Mouse (Mus musculus): ENCODE data around the gene Clpp. TPM values are rescaled to one million over a fixed set of nuclear protein-coding genes. Genes with fewer than 3 reads are reported as not detected.

The Clpp gene
- polyA plus RNA-seq, 1 experiment, result 66.7 TPM

- WGBS, result 80% methylated on average over 5 of the region's 5 CpGs
- TF ChIP-seq CTCF (IDR thresholded peaks at IDR 0.05; ENCODE audit: extremely low read depth, insufficient read depth, insufficient read length, insufficient replicate concordance), result no peak
- TF ChIP-seq POLR2A (IDR thresholded peaks at IDR 0.05; ENCODE audit: low read depth, low read length), result no peak
- Histone ChIP-seq H3K4me3 (ENCODE audit: extremely low read depth, insufficient read depth, insufficient read length) (no peak overlapping the region), H3K27me3 (ENCODE audit: control insufficient read depth, insufficient read depth, low read length) (no peaks in the 10 kb centered on the region), H3K27ac (ENCODE audit: insufficient read depth, low read length) (no peak overlapping the region), H3K36me3 (ENCODE audit: control insufficient read depth, insufficient read depth, low read length) (peaks cover 47% of the 10 kb centered on the region), H3K4me1 (ENCODE audit: control insufficient read depth, insufficient read depth, insufficient read length) (no peaks in the 10 kb centered on the region; the same call in 1 of the 2 replicates)
- no peak for DNase-seq (ENCODE audit: low read depth in 1 of 2, low spot score in 2 of 2)
Measured at GRCm38 (mm10) chr17:57020960-57021359, 30.9 kb downstream of the Clpp start.

- WGBS, result 88% methylated on average over 4 of the region's 4 CpGs
- H3K27me3 ChIP-seq (ENCODE audit: control insufficient read depth, insufficient read depth, low read length), result no peaks in the 10 kb centered on the region
Measured at GRCm38 (mm10) chr17:57027471-57027870, 37.4 kb downstream of the Clpp start.

GRCm38 (mm10) chr17:57029691-57030090, 39.6 kb downstream of the Clpp start:
- H3K4me1 ChIP-seq (ENCODE audit: control insufficient read depth, insufficient read depth, insufficient read length), result peaks cover 8% of the 10 kb centered on the region
- H3K27me3 ChIP-seq (ENCODE audit: control insufficient read depth, insufficient read depth, low read length), result no peaks in the 10 kb centered on the region
- WGBS, result 26% methylated on average over 8 of the region's 8 CpGs
- DNase-seq (ENCODE audit: low read depth in 1 of 2, low spot score in 2 of 2), result no peak
- peaks cover 31% of the 10 kb centered on the region for H3K36me3 ChIP-seq (ENCODE audit: control insufficient read depth, insufficient read depth, low read length)
- TF ChIP-seq CTCF (IDR thresholded peaks at IDR 0.05; ENCODE audit: extremely low read depth, insufficient read depth, insufficient read length, insufficient replicate concordance) (no peak), POLR2A (IDR thresholded peaks at IDR 0.05; ENCODE audit: low read depth, low read length) (no peak)
- H3K4me3 ChIP-seq (ENCODE audit: extremely low read depth, insufficient read depth, insufficient read length), result no peak overlapping the region
- no peak overlapping the region for H3K27ac ChIP-seq (ENCODE audit: insufficient read depth, low read length)

More at GRCm38 (mm10) chr17:57027471-57027870, 37.4 kb downstream of the Clpp start:
- Histone ChIP-seq H3K4me3 (ENCODE audit: extremely low read depth, insufficient read depth, insufficient read length) (no peak overlapping the region), H3K27ac (ENCODE audit: insufficient read depth, low read length) (no peak overlapping the region), H3K4me1 (ENCODE audit: control insufficient read depth, insufficient read depth, insufficient read length) (peaks cover 7% of the 10 kb centered on the region), H3K36me3 (ENCODE audit: control insufficient read depth, insufficient read depth, low read length) (peaks cover 52% of the 10 kb centered on the region)
- TF ChIP-seq POLR2A (IDR thresholded peaks at IDR 0.05; ENCODE audit: low read depth, low read length) (no peak), CTCF (IDR thresholded peaks at IDR 0.05; ENCODE audit: extremely low read depth, insufficient read depth, insufficient read length, insufficient replicate concordance) (no peak)
- DNase-seq (ENCODE audit: low read depth in 1 of 2, low spot score in 2 of 2), result no peak

- peaks cover 11% of the 10 kb centered on the region for H3K4me1 ChIP-seq (ENCODE audit: control insufficient read depth, insufficient read depth, insufficient read length)
- WGBS, result under 1% methylated on average over 93 of the region's 99 CpGs
- TF ChIP-seq POLR2A (IDR thresholded peaks at IDR 0.05; ENCODE audit: low read depth, low read length), result peak; percentile 31; the same call in 1 of the 2 replicates
- no peak for TF ChIP-seq CTCF (IDR thresholded peaks at IDR 0.05; ENCODE audit: extremely low read depth, insufficient read depth, insufficient read length, insufficient replicate concordance)
- peak in 1 of 2 experiments; percentile 36 for DNase-seq (ENCODE audit: low read depth in 1 of 2, low spot score in 2 of 2)
- peak within 1 kb of the TSS; percentile 86 for H3K27ac ChIP-seq (ENCODE audit: insufficient read depth, low read length)
- H3K36me3 ChIP-seq (ENCODE audit: control insufficient read depth, insufficient read depth, low read length), result peaks cover 18% of the 10 kb centered on the region
- H3K27me3 ChIP-seq (ENCODE audit: control insufficient read depth, insufficient read depth, low read length), result no peaks in the 10 kb centered on the region
- H3K4me3 ChIP-seq (ENCODE audit: extremely low read depth, insufficient read depth, insufficient read length), result peak within 1 kb of the TSS; percentile 89
Measured at GRCm38 (mm10) chr17:57030931-57031660, 41.0 kb downstream of the Clpp start, which contains the start of gene Khsrp. Gene Khsrp, minus strand, starts transcription at chr17:57031522.

GRCm38 (mm10) chr17:57031661-57032420, 41.7 kb downstream of the Clpp start:
- WGBS, result under 1% methylated on average over 38 of the region's 38 CpGs
- peak overlapping the region; percentile 48 for H3K4me3 ChIP-seq (ENCODE audit: extremely low read depth, insufficient read depth, insufficient read length)
- H3K27me3 ChIP-seq (ENCODE audit: control insufficient read depth, insufficient read depth, low read length), result no peaks in the 10 kb centered on the region
- H3K36me3 ChIP-seq (ENCODE audit: control insufficient read depth, insufficient read depth, low read length), result peaks cover 13% of the 10 kb centered on the region
- H3K4me1 ChIP-seq (ENCODE audit: control insufficient read depth, insufficient read depth, insufficient read length), result peaks cover 11% of the 10 kb centered on the region
- TF ChIP-seq CTCF (IDR thresholded peaks at IDR 0.05; ENCODE audit: extremely low read depth, insufficient read depth, insufficient read length, insufficient replicate concordance) (no peak), POLR2A (IDR thresholded peaks at IDR 0.05; ENCODE audit: low read depth, low read length) (peak; percentile 88)
- DNase-seq (ENCODE audit: low read depth in 1 of 2, low spot score in 2 of 2), result peak; percentile 100
- H3K27ac ChIP-seq (ENCODE audit: insufficient read depth, low read length), result peak overlapping the region; percentile 83

- Histone ChIP-seq H3K36me3 (ENCODE audit: control insufficient read depth, insufficient read depth, low read length) (peaks cover 6% of the 10 kb centered on the region), H3K4me3 (ENCODE audit: extremely low read depth, insufficient read depth, insufficient read length) (no peak overlapping the region), H3K4me1 (ENCODE audit: control insufficient read depth, insufficient read depth, insufficient read length) (peaks cover 11% of the 10 kb centered on the region), H3K27ac (ENCODE audit: insufficient read depth, low read length) (no peak overlapping the region), H3K27me3 (ENCODE audit: control insufficient read depth, insufficient read depth, low read length) (no peaks in the 10 kb centered on the region)
- WGBS, result 89% methylated on average over 4 of the region's 4 CpGs
- TF ChIP-seq CTCF (IDR thresholded peaks at IDR 0.05; ENCODE audit: extremely low read depth, insufficient read depth, insufficient read length, insufficient replicate concordance), result no peak
- TF ChIP-seq POLR2A (IDR thresholded peaks at IDR 0.05; ENCODE audit: low read depth, low read length), result no peak
- DNase-seq (ENCODE audit: low read depth in 1 of 2, low spot score in 2 of 2), result no peak
Measured at GRCm38 (mm10) chr17:57032854-57033253, 42.7 kb downstream of the Clpp start.

Measured in spleen, adult 2 months (tissue).